Mouse (Mus musculus) midbrain, embryonic 16.5 days (tissue): ENCODE results near the gene Gm21976. TPM values are rescaled to one million over a fixed set of nuclear protein-coding genes. Genes with fewer than 3 reads are reported as not detected.

Experiments
- ATAC-seq: fragments of 200-750 bp; cut with Nextera tagmentation; 2 replicates; pipeline ENCODE4 v1.8.0; 2017; ENCODE audit warnings: moderate TSS enrichment
- H3K27ac ChIP-seq: fragments of 300-500 bp; sonication (generic); 2 replicates; pipeline ENCODE4 v1.5.1; 2014; ENCODE audit warnings: mild to moderate bottlenecking, low read length, mixed read lengths
- H3K27me3 ChIP-seq: fragments of 300-500 bp; sonication (generic); 2 replicates; pipeline ENCODE4 v1.6.1; 2014; ENCODE audit warnings: low read depth, low read length, mixed read lengths; ENCODE audit not compliant: control insufficient read depth, insufficient read depth
- H3K36me3 ChIP-seq: fragments of 300-500 bp; sonication (generic); 2 replicates; pipeline ENCODE4 v1.6.1; 2014; ENCODE audit warnings: mild to moderate bottlenecking, low read length, moderate library complexity, mixed read lengths; ENCODE audit not compliant: control insufficient read depth, insufficient read depth
- H3K4me1 ChIP-seq: fragments of 300-500 bp; sonication (generic); 2 replicates; pipeline ENCODE4 v1.6.1; 2014; ENCODE audit warnings: mild to moderate bottlenecking, low read length, mixed read lengths; ENCODE audit not compliant: control insufficient read depth, insufficient read depth
- H3K4me2 ChIP-seq: fragments of 300-500 bp; sonication (generic); 2 replicates; pipeline ENCODE4 v1.6.1; 2014; ENCODE audit warnings: mild to moderate bottlenecking, low read length, mixed read lengths
- H3K4me3 ChIP-seq: fragments of 300-500 bp; sonication (generic); 2 replicates; pipeline ENCODE4 v1.5.1; 2014; ENCODE audit warnings: low read depth, mild to moderate bottlenecking, low read length, moderate library complexity, mixed read lengths
- H3K9ac ChIP-seq: fragments of 300-500 bp; sonication (generic); 2 replicates; pipeline ENCODE4 v1.6.1; 2014; ENCODE audit warnings: low read depth, low read length, mixed read lengths
- H3K9me3 ChIP-seq: fragments of 300-500 bp; sonication (generic); replicated peaks from 2 replicates; pipeline ENCODE4 v1.6.1; 2014; ENCODE audit warnings: mild to moderate bottlenecking, low read length, mixed read lengths; ENCODE audit not compliant: control insufficient read depth, poor library complexity, severe bottlenecking
- WGBS: fragments of 180-500 bp; shearing (Covaris S2); extraction: QIAGEN DNeasy Blood & Tissue Kit; methylation state at CpG from one replicate; pipeline ENCODE4 v1.1.7; 2014; 5-methylcytosine and 5-hydroxymethylcytosine counted together
- polyA plus RNA-seq: library from polyadenylated mRNA; unstranded; fragments of >200 nt; fragmentation: Nextera tagmentation; extraction: Ambion mirVana; gene quantifications from 2 replicates; pipeline ENCODE4 v1.2.1, GENCODE M21; 2015

Gm21976 gene
- polyA plus RNA-seq: not detected in 2 replicates

GRCm38 (mm10) chr13:98279686-98280085 lies at the start of gene Gm21976:
Gene Gm21976, plus strand, starts transcription at chr13:98279887.
- H3K9ac ChIP-seq: no peak within 1 kb of the TSS
- H3K9me3 ChIP-seq: no peaks in the 10 kb centered on the region
- peaks cover 2% of the 10 kb centered on the region; the same call in 1 of the 2 replicates for H3K36me3 ChIP-seq
- no peak within 1 kb of the TSS for H3K4me3 ChIP-seq
- H3K4me2 ChIP-seq: no peak within 1 kb of the TSS
- ATAC-seq: no peak
- WGBS: 84% methylated on average over 5 of the region's 5 CpGs
- no peaks in the 10 kb centered on the region for H3K4me1 ChIP-seq
- no peaks in the 10 kb centered on the region for H3K27me3 ChIP-seq
- H3K27ac ChIP-seq: no peak within 1 kb of the TSS

- Histone ChIP-seq H3K27ac (no peak overlapping the region), H3K36me3 (no peaks in the 10 kb centered on the region), H3K9ac (no peak overlapping the region), H3K9me3 (no peaks in the 10 kb centered on the region), H3K4me1 (no peaks in the 10 kb centered on the region), H3K4me2 (no peak overlapping the region), H3K27me3 (no peaks in the 10 kb centered on the region), H3K4me3 (no peak overlapping the region)
- 84% methylated on average over 1 of the region's 1 CpGs for WGBS
- no peak for ATAC-seq
Observed at GRCm38 (mm10) chr13:98230511-98230910, 49.2 kb upstream of the Gm21976 start.

- ATAC-seq: no peak
- Histone ChIP-seq H3K27me3 (no peaks in the 10 kb centered on the region), H3K9ac (no peak overlapping the region), H3K9me3 (no peaks in the 10 kb centered on the region), H3K4me3 (no peak overlapping the region), H3K4me2 (no peak overlapping the region), H3K36me3 (no peaks in the 10 kb centered on the region), H3K4me1 (no peaks in the 10 kb centered on the region), H3K27ac (no peak overlapping the region)
- 79% methylated on average over 6 of the region's 6 CpGs for WGBS
Observed at GRCm38 (mm10) chr13:98235451-98235850, 44.2 kb upstream of the Gm21976 start.

GRCm38 (mm10) chr13:98239978-98240641 lies 39.6 kb upstream of the Gm21976 start:
- Histone ChIP-seq H3K9ac (no peak overlapping the region), H3K4me1 (no peaks in the 10 kb centered on the region)
- 19% methylated on average over 12 of the region's 12 CpGs for WGBS

GRCm38 (mm10) chr13:98241531-98242282 lies 38.0 kb upstream of the Gm21976 start:
- ATAC-seq: no peak
- 77% methylated on average over 9 of the region's 9 CpGs for WGBS

More at GRCm38 (mm10) chr13:98239978-98240641, 39.6 kb upstream of the Gm21976 start:
- no peaks in the 10 kb centered on the region for H3K36me3 ChIP-seq
- no peak overlapping the region for H3K27ac ChIP-seq
- no peaks in the 10 kb centered on the region for H3K9me3 ChIP-seq
- no peak overlapping the region for H3K4me2 ChIP-seq
- no peaks in the 10 kb centered on the region for H3K27me3 ChIP-seq
- ATAC-seq: no peak
- H3K4me3 ChIP-seq: no peak overlapping the region

GRCm38 (mm10) chr13:98244571-98245350 lies 34.9 kb upstream of the Gm21976 start:
- H3K9ac ChIP-seq: no peak overlapping the region
- H3K4me2 ChIP-seq: no peak overlapping the region
- 50% methylated on average over 5 of the region's 5 CpGs for WGBS
- no peak overlapping the region for H3K4me3 ChIP-seq
- peaks cover 6% of the 10 kb centered on the region for H3K36me3 ChIP-seq
- no peak for ATAC-seq
- H3K9me3 ChIP-seq: no peaks in the 10 kb centered on the region
- H3K27ac ChIP-seq: no peak overlapping the region
- no peaks in the 10 kb centered on the region for H3K27me3 ChIP-seq
- no peaks in the 10 kb centered on the region for H3K4me1 ChIP-seq

More at GRCm38 (mm10) chr13:98241531-98242282, 38.0 kb upstream of the Gm21976 start:
- H3K9ac ChIP-seq: no peak overlapping the region
- H3K4me1 ChIP-seq: no peaks in the 10 kb centered on the region
- H3K4me2 ChIP-seq: no peak overlapping the region
- H3K27me3 ChIP-seq: no peaks in the 10 kb centered on the region
- no peak overlapping the region for H3K4me3 ChIP-seq
- H3K27ac ChIP-seq: no peak overlapping the region
- H3K9me3 ChIP-seq: no peaks in the 10 kb centered on the region
- H3K36me3 ChIP-seq: no peaks in the 10 kb centered on the region

- no peak for ATAC-seq
- Histone ChIP-seq H3K4me1 (no peaks in the 10 kb centered on the region), H3K4me2 (no peak overlapping the region), H3K27me3 (no peaks in the 10 kb centered on the region), H3K36me3 (peaks cover 12% of the 10 kb centered on the region), H3K27ac (no peak overlapping the region), H3K9me3 (no peaks in the 10 kb centered on the region), H3K4me3 (no peak overlapping the region), H3K9ac (no peak overlapping the region)
- WGBS: 61% methylated on average over 7 of the region's 7 CpGs
Observed at GRCm38 (mm10) chr13:98245386-98245785, 34.3 kb upstream of the Gm21976 start.

GRCm38 (mm10) chr13:98249594-98249993 lies 30.1 kb upstream of the Gm21976 start:
- Histone ChIP-seq H3K4me3 (no peak overlapping the region), H3K27me3 (no peaks in the 10 kb centered on the region), H3K9me3 (no peaks in the 10 kb centered on the region), H3K9ac (no peak overlapping the region), H3K27ac (no peak overlapping the region), H3K36me3 (peaks cover 34% of the 10 kb centered on the region), H3K4me2 (no peak overlapping the region), H3K4me1 (no peaks in the 10 kb centered on the region)
- ATAC-seq: no peak
- WGBS: 94% methylated on average over 10 of the region's 10 CpGs
